Mouse (Mus musculus): ENCODE data around the gene Gm20388. TPM values are rescaled to one million over a fixed set of nuclear protein-coding genes. Genes with fewer than 3 reads are reported as not detected.

Gm20388 gene
- total RNA-seq, 1 experiment from 2014 or later: 10.0 TPM

GRCm38 (mm10) chr8:124386225-124386899 is 4475.7 kb downstream of the Gm20388 start:
- ATAC-seq (replicated peaks; ENCODE audit: insufficient number of reproducible peaks, low FRiP score, low TSS enrichment, poor library complexity, severe bottlenecking): no peak

- no peak for ATAC-seq (replicated peaks; ENCODE audit: insufficient number of reproducible peaks, low FRiP score, low TSS enrichment, poor library complexity, severe bottlenecking)
Observed at GRCm38 (mm10) chr8:124389495-124389894, 4478.9 kb downstream of the Gm20388 start.

GRCm38 (mm10) chr8:124391191-124391590 is 4480.6 kb downstream of the Gm20388 start:
- ATAC-seq (replicated peaks; ENCODE audit: insufficient number of reproducible peaks, low FRiP score, low TSS enrichment, poor library complexity, severe bottlenecking): no peak

GRCm38 (mm10) chr8:124392271-124393012 is 4481.8 kb downstream of the Gm20388 start:
- no peak for ATAC-seq (replicated peaks; ENCODE audit: insufficient number of reproducible peaks, low FRiP score, low TSS enrichment, poor library complexity, severe bottlenecking)

- ATAC-seq (replicated peaks; ENCODE audit: insufficient number of reproducible peaks, low FRiP score, low TSS enrichment, poor library complexity, severe bottlenecking): no peak
Observed at GRCm38 (mm10) chr8:124393013-124393412, 4482.4 kb downstream of the Gm20388 start.

- no peak for ATAC-seq (replicated peaks; ENCODE audit: insufficient number of reproducible peaks, low FRiP score, low TSS enrichment, poor library complexity, severe bottlenecking)
Observed at GRCm38 (mm10) chr8:124393927-124394326, 4483.3 kb downstream of the Gm20388 start.

- ATAC-seq (replicated peaks; ENCODE audit: insufficient number of reproducible peaks, low FRiP score, low TSS enrichment, poor library complexity, severe bottlenecking): no peak
Observed at GRCm38 (mm10) chr8:124394951-124395350, 4484.3 kb downstream of the Gm20388 start.

Other genes with a start within 250 kb of the Gm20388 start
- gene Wfdc1, start 244.5 kb upstream of the Gm20388 start, total RNA-seq (2017): not detected in 3 replicates
- not detected in 3 replicates for gene Atp2c2, start 210.8 kb upstream of the Gm20388 start, total RNA-seq (2017)
- gene Tldc1, start 132.4 kb upstream of the Gm20388 start, total RNA-seq (2017): 2.2 to 8.0 TPM (median 3.8 TPM) in 3 replicates
- 289 to 324 TPM (median 310 TPM) in 3 replicates for gene Cotl1, start 70.3 kb upstream of the Gm20388 start, total RNA-seq (2017)
- gene Klhl36, start 48.6 kb upstream of the Gm20388 start, total RNA-seq (2017): 8.5 to 16.5 TPM (median 14.2 TPM) in 3 replicates
- gene Usp10, start 481 bp upstream of the Gm20388 start, total RNA-seq (2017): 27.0 to 27.9 TPM (median 27.1 TPM) in 3 replicates
- gene Crispld2, start 81.6 kb downstream of the Gm20388 start, total RNA-seq (2017): 0.10 TPM in 1 of 3 replicates, not detected in the others
- 24.9 to 42.9 TPM (median 27.3 TPM) in 3 replicates for gene Zdhhc7, start 190.6 kb downstream of the Gm20388 start, total RNA-seq (2017)
- 101 to 149 TPM (median 129 TPM) in 3 replicates for gene 6430548M08Rik, start 203.3 kb downstream of the Gm20388 start, total RNA-seq (2017)

Measured in monocyte, adult 5-6 weeks (primary cell).